Comparison of ENCODE assay signal across 10 mouse cellular contexts in the genomic region with DNA sequence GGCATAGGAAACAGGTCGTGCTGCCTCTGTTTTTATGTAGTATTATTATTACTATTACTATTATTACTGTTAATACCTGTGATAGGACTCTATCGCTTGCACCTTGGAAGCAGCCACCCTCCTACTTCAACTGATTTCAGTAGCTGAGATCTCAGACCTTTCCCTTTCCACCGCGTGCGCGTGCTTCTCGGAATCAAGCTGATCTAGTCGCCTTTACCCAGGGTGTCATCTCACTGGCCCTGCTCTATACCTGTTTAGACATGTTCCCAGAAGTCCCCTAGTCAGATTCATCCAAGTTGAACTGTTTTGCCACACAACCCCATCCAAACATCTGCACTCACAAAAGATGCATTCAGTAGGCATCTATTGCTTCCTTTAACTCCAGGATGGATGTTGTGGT. TPM values are rescaled to one million over a fixed set of nuclear protein-coding genes. Genes with fewer than 3 reads are reported as not detected.
DNase-seq lines count a peak whose midpoint lies in the region; ATAC-seq lines count a peak whose summit lies in the region.
"Had no signal": no experiment of that assay in that cellular context is flagged by ENCODE, and none has a peak within 500 bp of the region (broad histone marks: within the 10 kb centered on the region; RNA-seq: fewer than 3 reads in every experiment).

No protein-coding gene starts in this region.

- H3K4me1 ChIP-seq in liver, embryonic 15.5 days (replicated peaks): peaks cover 6% of the 10 kb centered on the region; the same call in 1 of the 2 replicates
- peaks cover 3% of the 10 kb centered on the region; the same call in 1 of the 2 replicates for H3K4me1 ChIP-seq in hindbrain, embryonic 11.5 days (replicated peaks; ENCODE audit: control insufficient read depth, insufficient read depth, low read length)
- H3K4me1 ChIP-seq in midbrain, embryonic 11.5 days (ENCODE audit: control insufficient read depth, insufficient read depth, low read length): peaks cover 9% of the 10 kb centered on the region

- H3K27me3 ChIP-seq in liver, embryonic 15.5 days: no peaks in the 10 kb centered on the region
- H3K27me3 ChIP-seq in hindbrain, embryonic 11.5 days (ENCODE audit: control insufficient read depth, insufficient read depth, low read length): 0 out of 2 replicates have a peak, but pooled peaks cover 2% of the 10 kb centered on the region
- H3K27me3 ChIP-seq in midbrain, embryonic 11.5 days (ENCODE audit: control insufficient read depth, insufficient read depth, low read length): no peaks in the 10 kb centered on the region

- ATAC-seq in liver, embryonic 15.5 days (ENCODE audit: insufficient read depth): no peak
- ATAC-seq in hindbrain, embryonic 11.5 days (ENCODE audit: low FRiP score): peak; percentile 28; the same call in 1 of the 2 replicates
- peak; percentile 31; the same call in 1 of the 2 replicates for ATAC-seq in midbrain, embryonic 11.5 days (ENCODE audit: low FRiP score)

- no peak for DNase-seq in liver
- DNase-seq in hindbrain, embryonic 11.5 days (ENCODE audit: low spot score): no peak
- DNase-seq in midbrain, embryonic 11.5 days (ENCODE audit: low spot score, missing footprints): no peak
- no peak for DNase-seq in ovary, postnatal 10 days (ENCODE audit: low spot score)
- DNase-seq in left cerebral cortex, postnatal 4 days: no peak
- DNase-seq in layer of hippocampus, adult 8-10 months (ENCODE audit: low spot score in 2 of 2): no peak
- DNase-seq: gastrocnemius, postnatal 25 days had no signal

- no peak overlapping the region for H3K27ac ChIP-seq in liver, embryonic 15.5 days (replicated peaks)
- no peak overlapping the region for H3K27ac ChIP-seq in hindbrain, embryonic 11.5 days (ENCODE audit: low read depth, low read length)
- no peak overlapping the region for H3K27ac ChIP-seq in midbrain, embryonic 11.5 days (ENCODE audit: low read depth, low read length)
- H3K27ac ChIP-seq: macrophage; stomach, postnatal 0 days had no signal

- no peak overlapping the region for H3K9ac ChIP-seq in liver, embryonic 15.5 days
- no peak overlapping the region for H3K9ac ChIP-seq in hindbrain, embryonic 11.5 days (ENCODE audit: low read depth, low read length)
- no peak overlapping the region for H3K9ac ChIP-seq in midbrain, embryonic 11.5 days (ENCODE audit: low read length)

- H3K4me3 ChIP-seq in liver, embryonic 15.5 days (replicated peaks): no peak overlapping the region
- no peak overlapping the region for H3K4me3 ChIP-seq in hindbrain, embryonic 11.5 days (ENCODE audit: low read depth, low read length)
- H3K4me3 ChIP-seq in midbrain, embryonic 11.5 days (ENCODE audit: low read depth, low read length): no peak overlapping the region

- H3K9me3 ChIP-seq in liver, embryonic 15.5 days (replicated peaks): no peaks in the 10 kb centered on the region
- H3K9me3 ChIP-seq in hindbrain, embryonic 11.5 days (ENCODE audit: control insufficient read depth, low read length): no peaks in the 10 kb centered on the region
- H3K9me3 ChIP-seq in midbrain, embryonic 11.5 days (ENCODE audit: control insufficient read depth, low read length): no peaks in the 10 kb centered on the region

- intact Hi-C loops in left cerebral cortex, postnatal 4 days (cut with DNase I): no loop called here

- 37% methylated on average over 8 of the region's 8 CpGs for WGBS in liver, embryonic 15.5 days (ENCODE audit: insufficient replicate concordance)
- WGBS in hindbrain, embryonic 11.5 days: 54% methylated on average over 8 of the region's 8 CpGs
- WGBS in midbrain, embryonic 11.5 days: 64% methylated on average over 8 of the region's 8 CpGs

- peak overlapping the region; percentile 25; the same call in 1 of the 2 replicates for H3K4me2 ChIP-seq in liver, embryonic 15.5 days
- peak overlapping the region; percentile 26 for H3K4me2 ChIP-seq in hindbrain, embryonic 11.5 days (replicated peaks; ENCODE audit: low read depth, low read length)
- H3K4me2 ChIP-seq in midbrain, embryonic 11.5 days: peak overlapping the region; percentile 14; the same call in 1 of the 2 replicates

- H3K36me3 ChIP-seq in liver, embryonic 15.5 days (replicated peaks): no peaks in the 10 kb centered on the region
- H3K36me3 ChIP-seq in hindbrain, embryonic 11.5 days (ENCODE audit: control insufficient read depth, insufficient read depth, low read length): no peaks in the 10 kb centered on the region
- H3K36me3 ChIP-seq in midbrain, embryonic 11.5 days (ENCODE audit: control insufficient read depth, insufficient read depth, low read length): no peaks in the 10 kb centered on the region

RNA-seq across cellular contexts. Expression of gene Dpp9, which starts 14.7 kb away (rescaled TPM):
- 19.6 and 22.9 TPM in 2 replicates for polyA plus RNA-seq in liver, embryonic 15.5 days (2015; fragmentation: Nextera tagmentation; extraction: Ambion mirVana)
- polyA plus RNA-seq in hindbrain, embryonic 11.5 days (2014; fragmentation: Nextera tagmentation; extraction: Ambion mirVana): 26.2 and 27.6 TPM in 2 replicates
- 29.5 and 33.8 TPM in 2 replicates for polyA plus RNA-seq in midbrain, embryonic 11.5 days (2014; fragmentation: Nextera tagmentation; extraction: Ambion mirVana)
- 10 to 100 TPM; 48.9 to 50.2 TPM for total RNA-seq in left cerebral cortex, postnatal 4 days (2021)
- total RNA-seq in layer of hippocampus, adult 8-10 months (2022): 10 to 100 TPM; 54.5 to 65.5 (median 60.5) TPM

RNA-seq across cellular contexts. Expression of gene Fem1a, which starts 23.2 kb away (rescaled TPM):
- polyA plus RNA-seq in liver, embryonic 15.5 days (2015; fragmentation: Nextera tagmentation; extraction: Ambion mirVana): 5.7 and 6.4 TPM in 2 replicates
- polyA plus RNA-seq in hindbrain, embryonic 11.5 days (2014; fragmentation: Nextera tagmentation; extraction: Ambion mirVana): 12.8 and 14.4 TPM in 2 replicates
- 12.6 and 12.7 TPM in 2 replicates for polyA plus RNA-seq in midbrain, embryonic 11.5 days (2014; fragmentation: Nextera tagmentation; extraction: Ambion mirVana)
- 10 to 100 TPM; 41.4 to 45.7 TPM for total RNA-seq in left cerebral cortex, postnatal 4 days (2021)
- 10 to 100 TPM; 32.7 to 36.0 (median 35.1) TPM for total RNA-seq in layer of hippocampus, adult 8-10 months (2022)

RNA-seq across cellular contexts. Expression of gene Ticam1, which starts 43.2 kb away (rescaled TPM):
- polyA plus RNA-seq in liver, embryonic 15.5 days (2015; fragmentation: Nextera tagmentation; extraction: Ambion mirVana): 3.2 and 3.7 TPM in 2 replicates
- polyA plus RNA-seq in hindbrain, embryonic 11.5 days (2014; fragmentation: Nextera tagmentation; extraction: Ambion mirVana): 2.1 and 2.7 TPM in 2 replicates
- 1.7 and 2.6 TPM in 2 replicates for polyA plus RNA-seq in midbrain, embryonic 11.5 days (2014; fragmentation: Nextera tagmentation; extraction: Ambion mirVana)
- total RNA-seq in left cerebral cortex, postnatal 4 days (2021): 1 to 10 TPM; 3.4 to 3.7 TPM
- 1 to 10 TPM; 6.8 to 8.8 (median 7.8) TPM for total RNA-seq in layer of hippocampus, adult 8-10 months (2022)

RNA-seq across cellular contexts. Expression of gene Mydgf, which starts 49.7 kb away (rescaled TPM):
- 58.6 and 66.4 TPM in 2 replicates for polyA plus RNA-seq in liver, embryonic 15.5 days (2015; fragmentation: Nextera tagmentation; extraction: Ambion mirVana)
- 62.1 and 62.9 TPM in 2 replicates for polyA plus RNA-seq in hindbrain, embryonic 11.5 days (2014; fragmentation: Nextera tagmentation; extraction: Ambion mirVana)
- polyA plus RNA-seq in midbrain, embryonic 11.5 days (2014; fragmentation: Nextera tagmentation; extraction: Ambion mirVana): 52.3 and 57.7 TPM in 2 replicates
- total RNA-seq in left cerebral cortex, postnatal 4 days (2021): 10 to 100 TPM; 45.9 to 47.6 TPM
- 10 to 100 TPM; 34.7 to 42.6 (median 40.1) TPM for total RNA-seq in layer of hippocampus, adult 8-10 months (2022)

RNA-seq across cellular contexts. Expression of gene Plin3, which starts 59.3 kb away (rescaled TPM):
- 33.3 and 36.0 TPM in 2 replicates for polyA plus RNA-seq in liver, embryonic 15.5 days (2015; fragmentation: Nextera tagmentation; extraction: Ambion mirVana)
- polyA plus RNA-seq in hindbrain, embryonic 11.5 days (2014; fragmentation: Nextera tagmentation; extraction: Ambion mirVana): 25.0 and 26.2 TPM in 2 replicates
- 27.5 and 34.0 TPM in 2 replicates for polyA plus RNA-seq in midbrain, embryonic 11.5 days (2014; fragmentation: Nextera tagmentation; extraction: Ambion mirVana)
- 1 to 10 TPM; 4.5 to 6.1 TPM for total RNA-seq in left cerebral cortex, postnatal 4 days (2021)
- total RNA-seq in layer of hippocampus, adult 8-10 months (2022): 10 to 100 TPM; 13.2 to 22.6 (median 19.6) TPM
